Mouse (Mus musculus): ENCODE results near the gene Lhx9.

GRCm38 (mm10) chr1:138847146-138847545, 1.2 kb downstream of the Lhx9 start:
- no peak for TF ChIP-seq CTCF (IDR thresholded peaks at IDR 0.05)
- TF ChIP-seq EP300 (IDR thresholded peaks at IDR 0.05), result no peak

Measured in lung, postnatal 0 days (tissue).